Mouse (Mus musculus) heart, adult 2 months (tissue): Measurements from ENCODE around the gene Myo6.

Experiments
- CTCF ChIP-seq: fragments of 200-600 bp; IDR thresholded peaks from 2 replicates; pipeline ENCODE4 v1.8.1; 2022; ENCODE audit warnings: antibody characterized with exemption, mild to moderate bottlenecking, moderate library complexity
- EP300 ChIP-seq: fragments of 200-500 bp; IDR thresholded peaks from 2 replicates; pipeline ENCODE4 v1.6.1; 2011; ENCODE audit warnings: low read depth, low read length, control low read depth; ENCODE audit not compliant: insufficient read depth
- POLR2A ChIP-seq: fragments of 200-500 bp; IDR thresholded peaks from 2 replicates; pipeline ENCODE4 v1.6.1; 2011; ENCODE audit warnings: mild to moderate bottlenecking, low read depth, low read length, control low read depth; ENCODE audit not compliant: insufficient read depth

DNA sequence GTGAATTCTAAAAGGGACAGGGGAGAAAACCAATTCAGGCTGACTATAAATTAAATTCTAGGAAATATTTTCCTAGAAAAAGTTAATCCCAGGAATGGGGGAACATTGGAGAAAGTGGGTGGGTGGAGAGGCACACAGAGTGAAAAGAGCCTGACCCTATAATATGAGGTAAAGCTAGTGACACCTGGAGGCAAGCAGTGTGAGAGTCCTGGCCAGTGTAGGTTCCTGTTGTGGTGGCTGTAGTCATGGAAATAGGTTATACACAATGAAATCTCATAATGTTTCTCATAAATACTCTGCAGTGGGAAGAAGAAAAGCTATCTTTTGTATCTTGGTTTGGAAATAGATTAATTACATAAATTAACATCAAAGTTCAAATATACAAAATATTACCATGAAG, 195.2 kb downstream of the Myo6 start:
- no peak for TF ChIP-seq CTCF
- no peak for TF ChIP-seq EP300
- no peak for TF ChIP-seq POLR2A
